Mouse (Mus musculus) lung, postnatal 0 days (tissue): ENCODE data around the gene Srgap2.

Experiments used
- CTCF ChIP-seq: IDR thresholded peaks from 2 replicates; pipeline ENCODE4 v1.5.1; 2016; ENCODE audit warnings: antibody characterized with exemption, mild to moderate bottlenecking
- EP300 ChIP-seq: IDR thresholded peaks from 2 replicates; pipeline ENCODE4 v1.6.1; 2016; ENCODE audit warnings: antibody characterized with exemption, mild to moderate bottlenecking, control low read depth

- TF ChIP-seq EP300 (no peak), CTCF (no peak)
Observed at GRCm38 (mm10) chr1:131318397-131318796, 208.8 kb downstream of the Srgap2 start.
